Mouse (Mus musculus): ENCODE data around the gene Sec24a. TPM values are rescaled to one million over a fixed set of nuclear protein-coding genes. Genes with fewer than 3 reads are reported as not detected.
"Not testable (repeated sequence)": the region's sequence is repeated elsewhere in the genome, so short reads cannot be mapped to it uniquely, and the experiment has no call there.

The Sec24a gene
- polyA plus RNA-seq, 1 experiment, result 15.6 TPM

DNA sequence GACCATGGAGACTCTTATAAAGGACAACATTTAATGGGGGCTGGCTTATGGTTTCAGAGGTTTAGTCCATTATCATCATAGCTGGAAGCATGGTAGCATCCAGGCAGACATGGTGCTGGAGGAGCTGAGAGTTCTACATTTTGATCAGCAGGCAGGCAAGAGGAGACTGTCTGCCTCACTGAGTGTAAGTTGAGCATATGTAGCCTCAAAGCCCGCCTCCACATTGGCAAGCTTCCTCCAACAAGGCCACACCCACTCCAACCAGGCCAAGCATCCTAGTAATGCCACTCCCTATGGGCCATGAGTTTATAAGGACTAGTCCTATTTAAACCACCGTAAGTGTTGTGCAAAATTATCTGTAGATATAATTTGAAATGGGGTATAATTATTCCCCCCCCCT lies 92.1 kb downstream of the Sec24a start:
- Histone ChIP-seq H3K4me3 (ENCODE audit: control insufficient read depth, insufficient read depth, low read length) (no peak overlapping the region), H3K36me3 (ENCODE audit: control insufficient read depth, insufficient read depth, low read length) (no peaks in the 10 kb centered on the region), H3K4me1 (replicated peaks; ENCODE audit: control insufficient read depth, insufficient read depth, low read length) (no peaks in the 10 kb centered on the region), H3K27me3 (ENCODE audit: control insufficient read depth, insufficient read depth, low read length) (no peaks in the 10 kb centered on the region), H3K27ac (ENCODE audit: control insufficient read depth, insufficient read depth, low read length) (no peak overlapping the region)
- TF ChIP-seq POLR2A (IDR thresholded peaks at IDR 0.05; ENCODE audit: control insufficient read depth, extremely low read depth, insufficient read depth, low read length, poor library complexity) (no peak), CTCF (IDR thresholded peaks at IDR 0.05; ENCODE audit: borderline replicate concordance, control insufficient read depth, extremely low read depth, insufficient read depth, low read length, poor library complexity) (no peak)
- DNase-seq, result no peak
- WGBS, result 85% methylated on average over 2 of the region's 2 CpGs

DNA sequence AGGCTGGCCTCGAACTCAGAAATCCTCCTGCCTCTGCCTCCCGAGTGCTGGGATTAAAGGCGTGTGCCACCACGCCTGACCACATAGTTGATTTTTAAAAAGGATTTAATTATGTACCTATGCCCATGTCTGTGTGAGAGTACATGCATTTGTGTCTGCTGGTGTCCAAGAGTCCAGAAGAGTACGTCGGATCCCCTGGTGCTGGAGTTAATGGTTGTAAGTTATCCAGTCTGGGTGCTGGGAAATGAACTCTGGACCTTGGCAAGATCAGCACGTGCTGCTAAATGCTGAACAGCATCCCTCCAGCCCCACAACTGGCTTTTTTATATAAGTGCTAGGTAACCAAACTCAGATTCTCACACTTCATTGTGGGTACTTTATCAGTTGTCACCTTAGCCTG lies 92.6 kb downstream of the Sec24a start:
- DNase-seq, result no peak
- Histone ChIP-seq H3K27me3 (ENCODE audit: control insufficient read depth, insufficient read depth, low read length) (no peaks in the 10 kb centered on the region), H3K27ac (ENCODE audit: control insufficient read depth, insufficient read depth, low read length) (no peak overlapping the region), H3K36me3 (ENCODE audit: control insufficient read depth, insufficient read depth, low read length) (no peaks in the 10 kb centered on the region), H3K4me1 (replicated peaks; ENCODE audit: control insufficient read depth, insufficient read depth, low read length) (no peaks in the 10 kb centered on the region), H3K4me3 (ENCODE audit: control insufficient read depth, insufficient read depth, low read length) (no peak overlapping the region)
- TF ChIP-seq CTCF (IDR thresholded peaks at IDR 0.05; ENCODE audit: borderline replicate concordance, control insufficient read depth, extremely low read depth, insufficient read depth, low read length, poor library complexity) (no peak), POLR2A (IDR thresholded peaks at IDR 0.05; ENCODE audit: control insufficient read depth, extremely low read depth, insufficient read depth, low read length, poor library complexity) (no peak)
- 94% methylated on average over 7 of the region's 7 CpGs for WGBS

DNA sequence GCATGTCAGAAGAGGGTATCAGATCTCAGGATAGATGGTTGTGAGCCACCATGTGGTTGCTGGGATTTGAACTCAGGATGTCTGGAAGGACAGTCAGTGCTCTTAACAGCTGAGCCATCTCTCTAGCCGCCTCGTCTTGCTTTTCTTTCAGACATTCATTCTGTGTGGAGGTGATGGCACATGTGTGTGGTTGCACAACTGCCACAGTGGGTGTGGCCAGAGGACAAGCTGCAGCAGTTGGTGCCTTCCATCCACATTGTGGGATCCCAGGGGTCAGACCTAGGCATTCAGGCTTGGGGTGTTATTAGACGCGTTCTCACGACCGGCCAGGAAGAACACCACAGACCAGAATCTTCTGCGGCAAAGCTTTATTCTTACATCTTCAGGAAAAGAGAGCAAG lies 98.7 kb downstream of the Sec24a start:
- H3K27me3 ChIP-seq (ENCODE audit: control insufficient read depth, insufficient read depth, low read length), result not testable (repeated sequence)
- 96% methylated on average over 7 of the region's 7 CpGs for WGBS

GRCm38 (mm10) chr11:51662632-51663031 lies 100.8 kb downstream of the Sec24a start:
- no peak for DNase-seq
- Histone ChIP-seq H3K27ac (ENCODE audit: control insufficient read depth, insufficient read depth, low read length) (no peak overlapping the region), H3K36me3 (ENCODE audit: control insufficient read depth, insufficient read depth, low read length) (no peaks in the 10 kb centered on the region), H3K4me3 (ENCODE audit: control insufficient read depth, insufficient read depth, low read length) (no peak overlapping the region), H3K4me1 (replicated peaks; ENCODE audit: control insufficient read depth, insufficient read depth, low read length) (peaks cover 15% of the 10 kb centered on the region), H3K27me3 (ENCODE audit: control insufficient read depth, insufficient read depth, low read length) (no peaks in the 10 kb centered on the region)
- WGBS, result 91% methylated on average over 7 of the region's 7 CpGs
- no peak for TF ChIP-seq POLR2A (IDR thresholded peaks at IDR 0.05; ENCODE audit: control insufficient read depth, extremely low read depth, insufficient read depth, low read length, poor library complexity)
- no peak for TF ChIP-seq CTCF (IDR thresholded peaks at IDR 0.05; ENCODE audit: borderline replicate concordance, control insufficient read depth, extremely low read depth, insufficient read depth, low read length, poor library complexity)

More for the DNA sequence above, 98.7 kb downstream of the Sec24a start:
- H3K4me3 ChIP-seq (ENCODE audit: control insufficient read depth, insufficient read depth, low read length); H3K4me1 ChIP-seq (replicated peaks; ENCODE audit: control insufficient read depth, insufficient read depth, low read length); DNase-seq; H3K36me3 ChIP-seq (ENCODE audit: control insufficient read depth, insufficient read depth, low read length); H3K27ac ChIP-seq (ENCODE audit: control insufficient read depth, insufficient read depth, low read length): not testable (repeated sequence)

DNA sequence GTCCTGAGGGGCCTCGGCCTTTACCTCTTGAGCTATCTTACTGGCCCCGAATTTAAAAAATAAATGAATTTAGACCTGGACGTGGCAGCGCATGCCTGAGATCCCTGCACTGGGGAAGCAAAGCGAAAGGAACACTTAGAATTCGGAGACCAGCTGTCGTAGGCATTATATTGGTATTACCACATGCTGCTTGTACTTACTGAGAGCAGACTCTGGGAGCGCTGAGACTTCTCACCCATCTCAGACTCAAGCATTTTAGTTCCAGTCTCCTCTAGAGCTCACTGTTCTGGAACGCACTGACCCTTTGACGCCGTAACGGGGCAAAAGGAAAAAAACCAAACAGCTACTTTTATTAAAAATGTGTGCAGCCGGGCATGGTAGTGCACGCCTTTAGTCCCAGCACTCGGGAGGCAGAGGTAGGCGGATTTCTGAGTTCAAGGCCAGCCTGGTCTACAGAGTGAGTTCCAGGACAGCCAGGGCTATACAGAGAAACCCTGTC lies 101.5 kb downstream of the Sec24a start:
- WGBS, result 94% methylated on average over 16 of the region's 16 CpGs

DNA sequence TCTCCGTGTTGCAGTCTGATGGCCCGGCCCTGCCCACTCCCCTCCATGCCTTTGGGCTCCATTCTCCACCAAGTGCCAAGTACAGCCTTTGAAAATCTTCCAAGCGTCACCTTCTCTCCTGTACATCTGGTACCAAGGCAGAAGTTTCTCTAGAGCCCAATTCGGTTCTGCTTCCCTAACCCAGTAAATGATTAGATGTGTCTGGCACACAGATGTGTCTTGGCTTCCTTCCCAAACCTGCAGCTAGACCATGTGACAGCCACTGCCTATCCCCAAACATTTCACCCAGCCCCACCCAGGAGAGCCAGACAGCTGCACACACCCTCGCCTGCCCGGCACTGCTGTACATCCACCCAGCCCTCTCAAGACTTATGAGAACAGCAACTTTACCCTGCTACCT lies 104.7 kb downstream of the Sec24a start:
- no peak for DNase-seq
- 28% methylated on average over 6 of the region's 6 CpGs for WGBS

More for the DNA sequence above, 101.5 kb downstream of the Sec24a start:
- DNase-seq, result no peak
- TF ChIP-seq POLR2A (IDR thresholded peaks at IDR 0.05; ENCODE audit: control insufficient read depth, extremely low read depth, insufficient read depth, low read length, poor library complexity), result no peak
- no peak for TF ChIP-seq CTCF (IDR thresholded peaks at IDR 0.05; ENCODE audit: borderline replicate concordance, control insufficient read depth, extremely low read depth, insufficient read depth, low read length, poor library complexity)
- H3K27me3 ChIP-seq (ENCODE audit: control insufficient read depth, insufficient read depth, low read length), result no peaks in the 10 kb centered on the region
- H3K4me1 ChIP-seq (replicated peaks; ENCODE audit: control insufficient read depth, insufficient read depth, low read length), result peaks cover 15% of the 10 kb centered on the region
- no peaks in the 10 kb centered on the region for H3K36me3 ChIP-seq (ENCODE audit: control insufficient read depth, insufficient read depth, low read length)
- H3K4me3 ChIP-seq (ENCODE audit: control insufficient read depth, insufficient read depth, low read length), result no peak overlapping the region
- H3K27ac ChIP-seq (ENCODE audit: control insufficient read depth, insufficient read depth, low read length), result no peak overlapping the region

GRCm38 (mm10) chr11:51658291-51658690 lies 105.1 kb downstream of the Sec24a start:
- 20% methylated on average over 7 of the region's 7 CpGs for WGBS
- no peak overlapping the region for H3K27ac ChIP-seq (ENCODE audit: control insufficient read depth, insufficient read depth, low read length)

More for the DNA sequence above, 104.7 kb downstream of the Sec24a start:
- Histone ChIP-seq H3K36me3 (ENCODE audit: control insufficient read depth, insufficient read depth, low read length) (no peaks in the 10 kb centered on the region), H3K27ac (ENCODE audit: control insufficient read depth, insufficient read depth, low read length) (no peak overlapping the region), H3K4me1 (replicated peaks; ENCODE audit: control insufficient read depth, insufficient read depth, low read length) (peaks cover 15% of the 10 kb centered on the region), H3K4me3 (ENCODE audit: control insufficient read depth, insufficient read depth, low read length) (no peak overlapping the region), H3K27me3 (ENCODE audit: control insufficient read depth, insufficient read depth, low read length) (no peaks in the 10 kb centered on the region)
- TF ChIP-seq CTCF (IDR thresholded peaks at IDR 0.05; ENCODE audit: borderline replicate concordance, control insufficient read depth, extremely low read depth, insufficient read depth, low read length, poor library complexity), result no peak
- no peak for TF ChIP-seq POLR2A (IDR thresholded peaks at IDR 0.05; ENCODE audit: control insufficient read depth, extremely low read depth, insufficient read depth, low read length, poor library complexity)

More at GRCm38 (mm10) chr11:51658291-51658690, 105.1 kb downstream of the Sec24a start:
- TF ChIP-seq POLR2A (IDR thresholded peaks at IDR 0.05; ENCODE audit: control insufficient read depth, extremely low read depth, insufficient read depth, low read length, poor library complexity), result no peak
- TF ChIP-seq CTCF (IDR thresholded peaks at IDR 0.05; ENCODE audit: borderline replicate concordance, control insufficient read depth, extremely low read depth, insufficient read depth, low read length, poor library complexity), result no peak
- H3K4me1 ChIP-seq (replicated peaks; ENCODE audit: control insufficient read depth, insufficient read depth, low read length), result peaks cover 15% of the 10 kb centered on the region
- H3K4me3 ChIP-seq (ENCODE audit: control insufficient read depth, insufficient read depth, low read length), result no peak overlapping the region
- no peaks in the 10 kb centered on the region for H3K36me3 ChIP-seq (ENCODE audit: control insufficient read depth, insufficient read depth, low read length)
- no peak for DNase-seq
- no peaks in the 10 kb centered on the region for H3K27me3 ChIP-seq (ENCODE audit: control insufficient read depth, insufficient read depth, low read length)

All from thymus, adult 2 months (tissue).